Mouse (Mus musculus) lung, postnatal 10 days (tissue): ENCODE measurements around the gene Pias1.
A peak's percentile ranks its signal among the peaks of the same experiment; 100 is the strongest.
"Not testable (repeated sequence)": the region's sequence is repeated elsewhere in the genome, so short reads cannot be mapped to it uniquely, and the experiment has no call there.

ENCODE experiments used
- DNase-seq: peaks from one replicate; pipeline ENCODE4 v3.0.0; 2021

Pias1 gene

GRCm38 (mm10) chr9:62940966-62941365, 46.8 kb downstream of the Pias1 start:
- no peak for DNase-seq

- no peak for DNase-seq
Measured at GRCm38 (mm10) chr9:62935854-62936253, 51.9 kb downstream of the Pias1 start.

GRCm38 (mm10) chr9:62934700-62935400, 52.9 kb downstream of the Pias1 start:
- no peak for DNase-seq

- DNase-seq: no peak
Measured at GRCm38 (mm10) chr9:62932575-62933339, 55.0 kb downstream of the Pias1 start.

- DNase-seq: no peak
Measured at GRCm38 (mm10) chr9:62924886-62925610, 62.7 kb downstream of the Pias1 start.

- DNase-seq: no peak
Measured at GRCm38 (mm10) chr9:62920877-62921276, 66.8 kb downstream of the Pias1 start.

GRCm38 (mm10) chr9:62917059-62917458, 70.7 kb downstream of the Pias1 start:
- no peak for DNase-seq

- no peak for DNase-seq
Measured at GRCm38 (mm10) chr9:62913390-62914069, 74.2 kb downstream of the Pias1 start.

GRCm38 (mm10) chr9:62905039-62905438, 82.7 kb downstream of the Pias1 start:
- no peak for DNase-seq

- no peak for DNase-seq
Measured at GRCm38 (mm10) chr9:62903841-62904240, 83.9 kb downstream of the Pias1 start.

- DNase-seq: no peak
Measured at GRCm38 (mm10) chr9:62901736-62902135, 86.0 kb downstream of the Pias1 start.

GRCm38 (mm10) chr9:62894486-62894885, 93.2 kb downstream of the Pias1 start:
- DNase-seq: peak; percentile 30

GRCm38 (mm10) chr9:62881871-62882270, 105.9 kb downstream of the Pias1 start:
- DNase-seq: peak; percentile 81

GRCm38 (mm10) chr9:62877825-62878224, 109.9 kb downstream of the Pias1 start:
- no peak for DNase-seq

- no peak for DNase-seq
Measured at GRCm38 (mm10) chr9:62876966-62877616, 110.6 kb downstream of the Pias1 start.

GRCm38 (mm10) chr9:62870728-62871127, 117.0 kb downstream of the Pias1 start:
- no peak for DNase-seq

- DNase-seq: not testable (repeated sequence)
Measured at GRCm38 (mm10) chr9:62869236-62869635, 118.5 kb downstream of the Pias1 start.

- DNase-seq: no peak
Measured at GRCm38 (mm10) chr9:62860866-62861265, 126.9 kb downstream of the Pias1 start.

- not testable (repeated sequence) for DNase-seq
Measured at GRCm38 (mm10) chr9:62860102-62860501, 127.6 kb downstream of the Pias1 start.

- DNase-seq: no peak
Measured at GRCm38 (mm10) chr9:62858266-62859019, 129.3 kb downstream of the Pias1 start.

GRCm38 (mm10) chr9:62857719-62858261, 129.9 kb downstream of the Pias1 start, which contains the start of gene Calml4:
Calml4 (plus strand) TSS chr9:62858080.
- peak; percentile 93 for DNase-seq
